Mouse (Mus musculus): ENCODE data around the gene Ccdc162. TPM values are rescaled to one million over a fixed set of nuclear protein-coding genes. Genes with fewer than 3 reads are reported as not detected.
"Not testable (repeated sequence)": the region's sequence is repeated elsewhere in the genome, so short reads cannot be mapped to it uniquely, and the experiment has no call there.

The Ccdc162 gene
- polyA plus RNA-seq, 1 experiment: 0.88 TPM

DNA sequence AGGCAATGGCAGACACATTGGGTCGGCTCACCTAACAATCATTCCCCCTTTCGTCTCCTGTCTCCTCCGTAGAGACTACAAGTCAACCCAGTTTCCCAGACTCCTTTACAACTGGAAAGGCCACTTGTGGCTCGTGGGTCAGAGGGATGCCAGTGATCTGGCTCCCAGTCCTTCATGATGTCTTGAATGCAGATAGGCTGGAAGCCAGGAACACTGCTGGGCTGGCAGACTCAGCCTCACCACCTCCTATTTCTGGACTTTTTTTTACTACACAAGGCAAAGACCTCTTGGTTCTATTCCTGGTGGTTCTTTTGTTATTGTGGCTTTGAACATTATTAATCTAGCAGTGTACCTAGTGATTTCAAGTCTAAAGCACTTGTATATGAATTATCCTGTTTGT, 202.1 kb downstream of the Ccdc162 start:
- WGBS: 80% methylated on average over 4 of the region's 4 CpGs

GRCm38 (mm10) chr10:41509160-41509559, 207.3 kb downstream of the Ccdc162 start:
- 50% methylated on average over 2 of the region's 2 CpGs for WGBS
- no peak for DNase-seq (ENCODE audit: low read depth, low spot score)

More for the DNA sequence above, 202.1 kb downstream of the Ccdc162 start:
- no peak for DNase-seq (ENCODE audit: low read depth, low spot score)

GRCm38 (mm10) chr10:41505446-41505845, 211.0 kb downstream of the Ccdc162 start:
- whole genome bisulfite sequencing: 1% methylated on average over 3 of the region's 3 CpGs

GRCm38 (mm10) chr10:41504996-41505395, 211.4 kb downstream of the Ccdc162 start:
- 80% methylated on average over 1 of the region's 1 CpGs for WGBS
- no peak for DNase-seq (ENCODE audit: low read depth, low spot score)

More at GRCm38 (mm10) chr10:41505446-41505845, 211.0 kb downstream of the Ccdc162 start:
- not testable (repeated sequence) for DNase-seq (ENCODE audit: low read depth, low spot score)

DNA sequence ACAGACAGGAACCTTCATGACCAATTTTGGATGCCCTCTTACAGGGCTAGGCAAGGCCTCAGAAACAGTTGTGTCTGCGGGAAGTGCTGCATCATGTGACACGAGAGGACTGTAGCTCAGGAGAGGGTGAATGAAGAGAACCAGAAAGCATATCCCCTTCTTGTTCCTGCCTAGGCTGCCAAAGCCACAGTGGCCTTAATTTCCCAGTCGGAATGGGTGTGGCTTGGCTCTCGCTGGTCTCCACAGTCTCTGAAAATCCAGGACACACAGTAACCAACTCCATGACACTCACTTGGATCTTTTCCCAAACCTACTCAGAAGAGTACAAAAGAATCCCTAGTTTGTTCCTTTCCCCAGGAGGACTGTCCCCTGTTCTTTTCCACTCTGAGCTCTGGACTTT, 215.5 kb downstream of the Ccdc162 start:
- no peak for DNase-seq (ENCODE audit: low read depth, low spot score)

DNA sequence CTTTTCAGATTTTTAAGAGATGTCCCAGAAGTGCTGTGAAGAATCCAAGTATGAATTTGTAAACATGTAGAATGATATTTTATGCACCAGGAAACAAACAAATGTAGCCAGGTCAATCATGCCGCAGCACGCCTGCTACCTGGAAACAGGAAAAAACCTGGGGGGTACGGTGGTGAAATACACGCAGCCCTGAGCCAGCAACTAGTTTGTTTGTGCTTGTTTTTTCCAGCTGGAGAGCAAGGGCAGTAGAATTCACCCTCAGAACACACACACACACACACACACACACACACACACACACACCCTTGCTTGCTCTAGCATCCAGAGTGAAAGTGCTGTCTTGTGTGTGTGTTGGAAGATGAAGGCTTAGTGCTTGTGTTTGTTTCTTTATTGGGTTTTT, 225.3 kb downstream of the Ccdc162 start:
- 6% methylated on average over 4 of the region's 4 CpGs for WGBS
- no peak for DNase-seq (ENCODE audit: low read depth, low spot score)

More for the DNA sequence above, 215.5 kb downstream of the Ccdc162 start:
- 26% methylated on average over 4 of the region's 4 CpGs for WGBS

DNA sequence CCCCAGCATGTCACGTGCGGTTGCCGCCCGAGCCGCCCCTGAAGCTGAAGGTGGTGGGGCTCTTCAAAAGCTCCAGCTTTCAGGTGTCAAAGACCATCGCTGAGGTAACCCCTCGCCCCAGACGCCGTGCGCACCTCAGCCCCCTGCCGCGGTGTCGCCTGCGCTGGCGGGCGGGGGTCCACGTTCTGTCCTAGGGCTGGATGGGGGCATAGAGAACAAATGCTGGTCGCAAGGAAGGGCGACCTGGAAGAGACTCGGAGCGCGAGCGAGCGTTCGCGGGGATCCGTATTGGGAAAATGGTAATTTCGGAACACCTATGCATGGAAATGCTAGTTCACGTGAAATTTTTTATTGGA, 225.9 kb downstream of the Ccdc162 start:
- no peak for DNase-seq (ENCODE audit: low read depth, low spot score)
- WGBS: under 1% methylated on average over 29 of the region's 29 CpGs

GRCm38 (mm10) chr10:41489708-41490517, 226.5 kb downstream of the Ccdc162 start, which contains the start of the genes Smpd2 and Ppil6:
Gene Smpd2 (minus strand): TSS chr10:41490369.
Gene Ppil6 (plus strand): TSS chr10:41490439.
- WGBS: under 1% methylated on average over 50 of the region's 50 CpGs
- no peak for DNase-seq (ENCODE audit: low read depth, low spot score)

- no peak for DNase-seq (ENCODE audit: low read depth, low spot score)
- 15% methylated on average over 8 of the region's 8 CpGs for WGBS
Observed at GRCm38 (mm10) chr10:41489294-41489693, 227.1 kb downstream of the Ccdc162 start.

GRCm38 (mm10) chr10:41488877-41489276, 227.6 kb downstream of the Ccdc162 start:
- DNase-seq (ENCODE audit: low read depth, low spot score): no peak
- WGBS: 13% methylated on average over 7 of the region's 7 CpGs

Other genes starting within 250 kb of the Ccdc162 start
- 48.8 and 137 TPM in 2 replicates for gene Mical1, start 240.3 kb downstream of the Ccdc162 start, polyA plus RNA-seq (2012; rRNA removed)
- gene Smpd2, start 226.3 kb downstream of the Ccdc162 start, polyA plus RNA-seq (2012; rRNA removed): 106 and 123 TPM in 2 replicates
- 0.40 and 0.47 TPM in 2 replicates for gene Ppil6, start 226.2 kb downstream of the Ccdc162 start, polyA plus RNA-seq (2012; rRNA removed)
- 115 and 143 TPM in 2 replicates for gene Cd164, start 197.2 kb downstream of the Ccdc162 start, polyA plus RNA-seq (2012; rRNA removed)
- 1.5 TPM in 2 replicates for gene Cep57l1, start 93.2 kb upstream of the Ccdc162 start, polyA plus RNA-seq (2012; rRNA removed)
- 32.4 and 54.8 TPM in 2 replicates for gene Sesn1, start 93.3 kb upstream of the Ccdc162 start, polyA plus RNA-seq (2012; rRNA removed)

Measured in large intestine, adult 2 months (tissue).